Mouse (Mus musculus) naive thymus-derived CD4-positive, alpha-beta T cell, adult 5 months (primary cell): Measurements from ENCODE around the gene Lyar. TPM values are rescaled to one million over a fixed set of nuclear protein-coding genes. Genes with fewer than 3 reads are reported as not detected.

Source experiments
- polyA plus RNA-seq: library from polyadenylated mRNA; unstranded; fragments of 100-300 nt; shearing (Covaris generic); gene quantifications from one replicate; pipeline ENCODE4 v1.2.1, GENCODE M21; 2017

The Lyar gene
- 56.8 TPM for polyA plus RNA-seq

GRCm38 (mm10) chr5:38220328-38220912 lies at the start of gene Lyar, which contains the start of gene Zbtb49:
Lyar (plus strand) TSS chr5:38220470.
Zbtb49 (minus strand) TSS chr5:38220457.

GRCm38 (mm10) chr5:38260107-38260682 lies 39.9 kb downstream of the Lyar start, which contains the start of gene Tmem128:
Tmem128 (plus strand) TSS chr5:38260185.

GRCm38 (mm10) chr5:38275771-38276170 lies 55.5 kb downstream of the Lyar start, which contains the start of gene Otop1:
Otop1 (plus strand) TSS chr5:38275972.

Other genes starting within 250 kb of the Lyar start
- 28.4 TPM for gene Stx18, start 181.7 kb upstream of the Lyar start, polyA plus RNA-seq
- gene Nsg1, start 60.6 kb upstream of the Lyar start, polyA plus RNA-seq, result not detected
- gene Zbtb49, start within 50 bp of the Lyar start, polyA plus RNA-seq, result 19.6 TPM
- 117 TPM for gene Tmem128, start 39.7 kb downstream of the Lyar start, polyA plus RNA-seq
- gene Otop1, start 55.5 kb downstream of the Lyar start, polyA plus RNA-seq, result not detected
- not detected for gene Drd5, start 98.9 kb downstream of the Lyar start, polyA plus RNA-seq